Mouse (Mus musculus): ENCODE data around the gene Gstp1.
A peak's percentile ranks its signal among the peaks of the same experiment; 100 is the strongest.
"Not testable (repeated sequence)": the region's sequence is repeated elsewhere in the genome, so short reads cannot be mapped to it uniquely, and the experiment has no call there.

The Gstp1 gene

GRCm38 (mm10) chr19:4060044-4060898 is 22.5 kb upstream of the Gstp1 start:
- DNase-seq (ENCODE audit: low read depth, low spot score), result not testable (repeated sequence)

DNA sequence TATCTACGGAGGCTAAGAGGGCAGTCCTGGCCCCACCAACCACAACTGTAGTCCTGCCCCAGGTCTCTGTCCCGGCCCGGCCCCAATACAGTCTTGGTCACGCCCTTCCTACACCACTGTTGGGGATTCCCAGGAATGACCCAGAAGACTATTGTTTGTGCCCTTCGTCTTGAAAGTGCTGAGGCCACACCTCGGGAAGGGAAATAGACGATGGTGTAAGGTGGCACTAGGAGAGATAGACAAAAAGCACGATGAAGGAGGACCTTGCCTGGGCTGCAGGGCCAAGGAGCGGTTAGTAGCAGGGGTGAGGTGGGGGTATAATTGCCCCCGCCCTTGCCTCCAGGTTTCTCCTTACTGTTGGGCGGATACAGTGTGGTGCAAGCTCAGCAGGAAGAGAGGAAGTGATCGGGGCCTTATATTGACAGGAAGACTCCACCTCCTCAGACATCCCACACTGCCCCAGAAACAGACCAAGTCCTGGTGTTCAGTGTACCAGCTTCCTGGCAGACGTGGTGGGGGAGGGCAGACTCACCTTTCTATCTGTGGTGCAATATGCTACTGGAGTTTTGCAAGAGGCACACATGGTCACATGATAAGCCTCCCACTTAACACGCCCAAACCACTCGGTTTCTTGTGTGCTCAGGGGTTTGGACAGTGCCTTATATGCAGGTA is 21.4 kb upstream of the Gstp1 start, which contains the start of gene Gstp3:
TSS of gene Gstp3 (minus strand) at position 501 of the 672 bp plus-strand sequence.
- no peak for DNase-seq (ENCODE audit: low read depth, low spot score)

- DNase-seq (ENCODE audit: low read depth, low spot score), result no peak
These were observed 20.8 kb upstream of the Gstp1 start for GRCm38 (mm10) chr19:4058581-4058980.

DNA sequence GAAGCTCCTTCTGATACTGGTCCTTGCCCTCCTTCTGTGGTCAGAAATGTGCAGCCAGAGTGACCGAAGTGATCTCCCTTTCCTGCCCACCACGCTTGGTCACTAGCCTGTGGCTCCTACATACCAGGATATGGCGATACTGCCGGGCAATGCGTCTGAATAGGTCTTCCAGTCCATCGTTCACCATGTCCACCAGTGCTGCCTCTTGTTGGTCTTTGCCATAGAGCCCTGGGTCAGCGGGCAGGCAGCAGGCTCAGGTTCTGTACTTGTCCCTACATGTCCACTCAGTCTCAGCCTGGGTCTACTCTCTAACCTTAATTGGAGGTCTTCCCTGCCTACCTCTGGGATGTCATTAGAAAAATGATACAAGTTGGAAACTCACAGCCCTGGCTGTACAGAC is 20.2 kb upstream of the Gstp1 start:
- DNase-seq (ENCODE audit: low read depth, low spot score), result no peak

DNA sequence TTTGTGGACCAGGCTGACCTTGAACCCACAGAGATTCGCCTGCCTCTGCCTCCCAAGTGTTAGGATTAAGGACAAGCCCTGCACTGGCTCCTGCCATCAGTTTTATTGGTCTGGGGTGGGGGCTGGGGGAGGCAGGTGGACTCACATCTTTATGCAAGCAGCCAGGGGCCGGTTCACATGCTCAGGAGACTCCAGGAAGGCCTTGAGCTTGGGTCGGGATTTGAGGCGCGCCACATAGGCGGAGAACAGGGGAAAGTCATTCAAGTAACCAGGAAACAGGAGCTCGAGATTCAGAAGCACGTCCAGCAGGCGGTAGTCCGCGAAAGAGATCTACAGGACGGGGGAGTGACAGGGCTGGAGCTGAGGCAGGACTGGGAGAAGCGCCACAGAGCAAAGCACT is 19.6 kb upstream of the Gstp1 start:
- DNase-seq (ENCODE audit: low read depth, low spot score), result no peak

DNA sequence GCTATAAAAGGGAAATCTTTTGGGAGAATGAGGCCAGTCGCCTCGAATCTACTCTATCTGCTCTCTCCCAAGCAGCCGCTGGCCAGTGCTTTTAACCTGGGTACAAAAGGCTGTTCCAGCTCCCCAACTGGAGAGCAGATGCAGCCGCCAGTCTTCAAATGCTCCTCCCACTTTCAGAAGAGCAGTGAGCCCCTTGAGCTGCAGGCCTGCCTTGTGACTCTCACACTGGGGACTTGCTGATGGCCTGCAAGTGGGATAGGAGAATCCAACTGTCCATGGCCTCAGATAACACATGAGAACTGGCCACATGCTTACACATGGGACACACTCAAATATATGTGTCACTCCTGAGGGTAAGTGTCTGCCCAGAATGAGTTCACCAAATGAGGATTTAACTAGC is 18.9 kb upstream of the Gstp1 start:
- DNase-seq (ENCODE audit: low read depth, low spot score), result no peak

- DNase-seq (ENCODE audit: low read depth, low spot score), result no peak
These were observed 18.3 kb upstream of the Gstp1 start for GRCm38 (mm10) chr19:4055947-4056693.

GRCm38 (mm10) chr19:4055216-4055946 is 17.6 kb upstream of the Gstp1 start:
- peak; percentile 91 for DNase-seq (ENCODE audit: low read depth, low spot score)

DNA sequence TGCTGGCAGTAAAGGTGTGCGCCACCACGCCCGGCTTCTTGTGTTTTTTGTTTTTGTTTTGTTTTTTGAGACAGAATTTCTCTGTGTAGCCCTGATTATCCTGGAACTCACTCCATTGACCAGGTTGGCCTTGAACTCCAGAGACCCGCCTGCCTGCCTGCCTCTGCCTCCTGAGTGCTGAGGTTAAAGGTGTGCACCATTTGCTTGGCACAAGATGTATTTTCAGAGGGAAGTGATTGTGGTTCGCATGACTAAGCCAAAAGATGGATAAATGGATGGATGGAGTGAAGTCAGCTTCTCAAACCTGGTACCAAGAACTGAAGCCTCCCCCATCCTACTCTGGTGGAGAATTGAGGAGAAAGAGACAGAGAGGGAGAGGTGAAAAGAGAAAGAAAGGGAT is 16.8 kb upstream of the Gstp1 start:
- DNase-seq (ENCODE audit: low read depth, low spot score), result no peak

GRCm38 (mm10) chr19:4052516-4053030 is 14.8 kb upstream of the Gstp1 start:
- no peak for DNase-seq (ENCODE audit: low read depth, low spot score)

GRCm38 (mm10) chr19:4051741-4052515 is 14.1 kb upstream of the Gstp1 start:
- peak; percentile 62 for DNase-seq (ENCODE audit: low read depth, low spot score)

DNA sequence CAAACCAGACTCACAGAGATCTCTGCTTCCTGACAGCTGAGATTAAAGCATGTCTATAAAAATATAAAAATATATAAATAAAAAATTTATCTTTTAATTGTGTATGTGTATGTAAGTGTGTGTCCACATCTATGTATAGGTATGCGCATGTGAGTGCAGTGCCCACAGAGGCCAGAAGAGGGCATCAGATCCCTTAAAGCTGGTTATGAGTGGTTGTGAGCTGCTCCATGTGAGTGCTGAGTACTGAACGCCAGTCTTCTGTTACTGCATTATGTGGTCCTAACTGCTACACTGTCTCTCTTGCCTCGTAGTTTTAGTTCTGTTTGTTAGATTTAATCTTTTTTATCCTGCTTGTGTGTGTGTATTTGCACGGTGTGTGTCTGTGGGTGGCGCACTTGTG is 13.2 kb upstream of the Gstp1 start:
- no peak for DNase-seq (ENCODE audit: low read depth, low spot score)

- not testable (repeated sequence) for DNase-seq (ENCODE audit: low read depth, low spot score)
These were observed 11.3 kb upstream of the Gstp1 start for GRCm38 (mm10) chr19:4049069-4049468.

GRCm38 (mm10) chr19:4047859-4048258 is 10.1 kb upstream of the Gstp1 start:
- peak; percentile 94 for DNase-seq (ENCODE audit: low read depth, low spot score)

- no peak for DNase-seq (ENCODE audit: low read depth, low spot score)
These were observed 9.1 kb upstream of the Gstp1 start for GRCm38 (mm10) chr19:4046866-4047254.

DNA sequence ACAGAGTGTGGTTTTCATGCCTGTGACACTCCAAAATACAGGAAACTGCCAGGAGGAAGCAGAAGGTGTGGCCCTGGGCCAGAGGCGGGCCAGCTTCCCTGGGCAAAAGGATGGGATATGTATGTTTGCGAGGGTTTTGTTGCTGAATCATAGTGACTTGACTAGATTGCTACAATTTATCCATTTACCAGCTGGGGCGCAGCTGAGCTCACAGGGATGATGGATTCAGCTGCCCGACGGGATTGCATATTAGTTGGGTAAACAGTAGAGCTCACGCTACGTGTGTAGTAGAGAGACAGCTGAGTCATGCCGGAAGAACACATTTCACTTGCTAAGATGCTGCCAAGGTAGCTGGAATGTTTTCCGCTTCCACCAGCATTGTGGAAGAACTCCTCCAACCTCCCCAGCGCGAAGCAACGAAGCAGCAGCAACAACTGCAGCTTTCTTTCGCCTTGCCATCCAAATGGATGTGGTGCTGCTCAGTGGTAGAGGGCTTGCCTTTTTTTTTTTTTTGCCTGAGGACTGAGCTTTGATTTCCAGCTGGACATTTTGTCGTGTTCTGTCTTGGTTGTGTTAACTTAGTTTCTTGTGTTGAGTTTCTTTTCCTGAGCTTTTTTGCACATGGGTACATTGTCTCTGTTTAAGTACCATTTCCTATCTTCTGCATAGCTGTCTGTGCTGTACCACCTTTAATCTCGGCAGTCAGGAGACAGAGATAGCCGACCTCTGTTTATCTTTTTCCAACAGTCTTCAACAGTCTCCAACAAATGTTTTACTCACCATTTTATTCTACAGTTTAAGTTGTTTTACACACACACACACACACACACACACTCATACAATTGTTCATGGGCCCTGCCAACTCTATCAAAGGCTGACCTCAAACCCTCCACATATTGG is 8.4 kb upstream of the Gstp1 start, which contains the start of gene Gstp2:
TSS of gene Gstp2 (minus strand) at position 58 of the 900 bp plus-strand sequence.
- peak; percentile 97 for DNase-seq (ENCODE audit: low read depth, low spot score)

GRCm38 (mm10) chr19:4044109-4044508 is 6.3 kb upstream of the Gstp1 start:
- DNase-seq (ENCODE audit: low read depth, low spot score), result not testable (repeated sequence)

- no peak for DNase-seq (ENCODE audit: low read depth, low spot score)
These were observed 4.3 kb upstream of the Gstp1 start for GRCm38 (mm10) chr19:4042124-4042523.

GRCm38 (mm10) chr19:4041500-4041899 is 3.7 kb upstream of the Gstp1 start:
- DNase-seq (ENCODE audit: low read depth, low spot score), result not testable (repeated sequence)
